Mouse (Mus musculus) liver, embryonic 14.5 days (tissue): Measurements from ENCODE around the gene Pex7. TPM values are rescaled to one million over a fixed set of nuclear protein-coding genes. Genes with fewer than 3 reads are reported as not detected.

Source experiments
- ATAC-seq: fragments of 200-750 bp; cut with Nextera tagmentation; 2 replicates; pipeline ENCODE4 v1.8.0; 2017; ENCODE audit warnings: moderate number of reproducible peaks, mild to moderate bottlenecking, moderate library complexity; ENCODE audit not compliant: insufficient read depth
- DNase-seq, 3 experiments: peaks; one replicate each; pipeline ENCODE4 v3.0.0-alpha.2; 2012 to 2013; ENCODE audit warnings: low read depth in 3 of 3, low spot score in 3 of 3
- H3K27ac ChIP-seq: fragments of 300-500 bp; sonication (generic); 2 replicates; pipeline ENCODE4 v1.5.1; 2014; ENCODE audit warnings: moderate library complexity, mild to moderate bottlenecking, control low read depth, inconsistent platforms
- H3K27me3 ChIP-seq: fragments of 300-500 bp; sonication (generic); 2 replicates; pipeline ENCODE4 v1.6.1; 2014; ENCODE audit warnings: mild to moderate bottlenecking, low read length, moderate library complexity; ENCODE audit not compliant: control insufficient read depth, insufficient read depth
- H3K36me3 ChIP-seq: fragments of 300-500 bp; sonication (generic); replicated peaks from 2 replicates; pipeline ENCODE4 v1.6.1; 2014; ENCODE audit warnings: low read depth; ENCODE audit not compliant: control insufficient read depth, insufficient read depth
- H3K4me1 ChIP-seq, 2 experiments: fragments of 200-500 bp in 1 of 2; fragments of 300-500 bp in 1 of 2; sonication (generic) in 1 of 2; replicated peaks; 2 replicates each; pipeline ENCODE4 v1.6.1; 2012 to 2014; ENCODE audit warnings: antibody characterized with exemption in 1 of 2, inconsistent platforms in 1 of 2, low read length in 1 of 2; ENCODE audit not compliant: control insufficient read depth in 2 of 2, insufficient read depth in 2 of 2
- H3K4me2 ChIP-seq: fragments of 300-500 bp; sonication (generic); 2 replicates; pipeline ENCODE4 v1.6.1; 2014; ENCODE audit warnings: low read depth, mild to moderate bottlenecking, control low read depth, moderate library complexity
- H3K4me3 ChIP-seq, 2 experiments: fragments of 200-500 bp in 1 of 2; fragments of 300-500 bp in 1 of 2; sonication (generic) in 1 of 2; 2 replicates each; pipeline ENCODE4 v1.5.1; 2012 to 2014; ENCODE audit warnings: low read depth in 2 of 2, low read length in 2 of 2, mild to moderate bottlenecking in 2 of 2, control low read depth in 1 of 2, inconsistent platforms in 1 of 2, moderate library complexity in 1 of 2; ENCODE audit not compliant: insufficient read depth in 1 of 2
- H3K9ac ChIP-seq: fragments of 300-500 bp; sonication (generic); replicated peaks from 2 replicates; pipeline ENCODE4 v1.6.1; 2014; ENCODE audit warnings: mild to moderate bottlenecking, control low read depth, moderate library complexity
- H3K9me3 ChIP-seq: fragments of 300-500 bp; sonication (generic); 2 replicates; pipeline ENCODE4 v1.6.1; 2016; ENCODE audit warnings: low read length, mixed read lengths; ENCODE audit not compliant: control insufficient read depth
- CTCF ChIP-seq: IDR thresholded peaks from 2 replicates; pipeline ENCODE4 v1.5.1; 2016; ENCODE audit warnings: antibody characterized with exemption, low read depth, control low read depth
- EP300 ChIP-seq: IDR thresholded peaks from 2 replicates; pipeline ENCODE4 v1.6.1; 2016; ENCODE audit warnings: antibody characterized with exemption, low read depth
- WGBS: fragments of 180-500 bp; shearing (Covaris S2); extraction: QIAGEN DNeasy Blood & Tissue Kit; methylation state at CpG from one replicate; pipeline ENCODE4 v1.1.7; 2014; ENCODE audit not compliant: insufficient replicate concordance; 5-methylcytosine and 5-hydroxymethylcytosine counted together
- polyA plus RNA-seq, 2 experiments: library from polyadenylated mRNA; depleted of rRNA in 1 of 2; stranded (reverse) in 1 of 2; unstranded in 1 of 2; fragments of >200 nt; fragmentation: Nextera tagmentation in 1 of 2; extraction: Ambion mirVana in 1 of 2; gene quantifications; 2 replicates each; pipeline versions ENCODE4 v1.2.1 to v1.2.3; 2012 to 2014

The Pex7 gene
- polyA plus RNA-seq, 2 experiments: 13.3 to 30.8 TPM

- H3K4me1 ChIP-seq: peaks cover 0 to 4% of the 10 kb centered on the region in 2 experiments; a peak in 1 of 4 replicates
- no peak for ATAC-seq
- TF ChIP-seq EP300 (no peak), CTCF (peak; percentile 47)
- WGBS: 41% methylated on average over 9 of the region's 9 CpGs
- H3K9me3 ChIP-seq: no peaks in the 10 kb centered on the region
- no peak overlapping the region for H3K4me3 ChIP-seq
- H3K27ac ChIP-seq: no peak overlapping the region
- H3K9ac ChIP-seq: no peak overlapping the region
- H3K36me3 ChIP-seq: no peaks in the 10 kb centered on the region
- no peaks in the 10 kb centered on the region for H3K27me3 ChIP-seq
- H3K4me2 ChIP-seq: no peak overlapping the region
- no peak for DNase-seq
Observed at GRCm38 (mm10) chr10:19811436-19812172, 95.9 kb downstream of the Pex7 start.

- no peak overlapping the region for H3K27ac ChIP-seq
- WGBS: 43% methylated on average over 7 of the region's 7 CpGs
- H3K9me3 ChIP-seq: no peaks in the 10 kb centered on the region
- H3K4me1 ChIP-seq: peaks cover 0 to 3% of the 10 kb centered on the region in 2 experiments; a peak in 1 of 4 replicates
- no peak overlapping the region for H3K9ac ChIP-seq
- no peak for TF ChIP-seq EP300
- no peak for TF ChIP-seq CTCF
- no peak overlapping the region for H3K4me2 ChIP-seq
- H3K4me3 ChIP-seq: no peak overlapping the region
- DNase-seq (no peak), ATAC-seq (no peak)
- no peaks in the 10 kb centered on the region for H3K27me3 ChIP-seq
- H3K36me3 ChIP-seq: no peaks in the 10 kb centered on the region
Observed at GRCm38 (mm10) chr10:19804763-19805162, 102.7 kb downstream of the Pex7 start.

Other genes with a start within 250 kb of the Pex7 start
- 0.06 TPM in 1 of 2 replicates, not detected in the other for gene Il20ra, start 195.1 kb downstream of the Pex7 start, polyA plus RNA-seq (2012; rRNA removed)
- 0.10 TPM in 1 of 2 replicates, not detected in the other for gene Il20ra, start 195.1 kb downstream of the Pex7 start, polyA plus RNA-seq (2014; fragmentation: Nextera tagmentation; extraction: Ambion mirVana)
- 1.8 and 2.2 TPM in 2 replicates for gene Slc35d3, start 56.2 kb downstream of the Pex7 start, polyA plus RNA-seq (2012; rRNA removed)
- 1.8 and 2.4 TPM in 2 replicates for gene Slc35d3, start 56.2 kb downstream of the Pex7 start, polyA plus RNA-seq (2014; fragmentation: Nextera tagmentation; extraction: Ambion mirVana)
- gene Map3k5, start 26.8 kb upstream of the Pex7 start, polyA plus RNA-seq (2012; rRNA removed): 0.71 and 1.0 TPM in 2 replicates
- gene Map3k5, start 26.8 kb upstream of the Pex7 start, polyA plus RNA-seq (2014; fragmentation: Nextera tagmentation; extraction: Ambion mirVana): 1.1 and 1.3 TPM in 2 replicates
- gene Map7, start 240.8 kb upstream of the Pex7 start, polyA plus RNA-seq (2012; rRNA removed): 2.1 and 2.2 TPM in 2 replicates
- gene Map7, start 240.8 kb upstream of the Pex7 start, polyA plus RNA-seq (2014; fragmentation: Nextera tagmentation; extraction: Ambion mirVana): 2.3 and 3.1 TPM in 2 replicates